Mouse (Mus musculus) embryo, embryonic 10 days (tissue): ENCODE data around the gene Hccs.
"Not testable (repeated sequence)": the region's sequence is repeated elsewhere in the genome, so short reads cannot be mapped to it uniquely, and the experiment has no call there.

ENCODE experiments used
- DNase-seq: peaks from one replicate; pipeline ENCODE4 v3.0.0-alpha.2; 2015; ENCODE audit warnings: low spot score

Hccs gene

GRCm38 (mm10) chrX:169319945-169320667 lies at the start of gene Hccs:
TSS of gene Hccs (minus strand) at chrX:169320372.
- peak; percentile 92 for DNase-seq

DNA sequence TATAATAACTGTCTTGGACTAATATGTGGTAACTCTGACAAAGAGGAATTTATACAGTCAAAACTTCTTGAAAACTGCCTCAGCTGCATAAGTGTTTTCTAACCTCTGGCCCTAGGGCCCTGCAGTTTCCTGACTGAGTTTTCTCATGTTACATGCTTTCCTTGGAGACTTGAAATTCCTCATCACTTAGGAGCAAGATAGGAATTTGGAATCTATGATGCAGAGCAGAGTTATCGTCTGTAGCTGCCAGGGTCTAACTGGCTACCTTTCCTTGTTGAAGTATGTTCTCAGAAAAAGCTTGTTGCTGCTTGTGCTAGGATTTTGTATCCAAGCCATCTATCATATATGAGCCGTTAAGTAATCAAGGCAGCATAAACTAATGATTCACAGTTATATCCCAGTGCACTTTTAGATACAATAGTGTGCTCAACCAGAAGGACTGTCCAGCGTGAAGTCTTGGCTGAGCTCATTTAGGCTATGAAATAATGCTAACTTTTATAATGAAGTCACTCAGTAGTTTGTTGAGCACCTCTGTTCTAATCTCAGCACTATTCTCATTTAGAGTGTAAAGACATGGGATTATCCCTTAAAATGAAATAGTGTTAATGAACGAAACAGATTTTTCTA lies 37.1 kb upstream of the Hccs start:
- peak; percentile 4 for DNase-seq

GRCm38 (mm10) chrX:169338213-169338612 lies 18.0 kb upstream of the Hccs start:
- DNase-seq = no peak

- no peak for DNase-seq
Observed at GRCm38 (mm10) chrX:169337559-169337958, 17.4 kb upstream of the Hccs start.

GRCm38 (mm10) chrX:169332264-169332663 lies 12.1 kb upstream of the Hccs start:
- peak; percentile 50 for DNase-seq

- no peak for DNase-seq
Observed at GRCm38 (mm10) chrX:169325929-169326595, 5.9 kb upstream of the Hccs start.

- DNase-seq = not testable (repeated sequence)
Observed at GRCm38 (mm10) chrX:169320668-169321005, 465 bp upstream of the Hccs start.

DNA sequence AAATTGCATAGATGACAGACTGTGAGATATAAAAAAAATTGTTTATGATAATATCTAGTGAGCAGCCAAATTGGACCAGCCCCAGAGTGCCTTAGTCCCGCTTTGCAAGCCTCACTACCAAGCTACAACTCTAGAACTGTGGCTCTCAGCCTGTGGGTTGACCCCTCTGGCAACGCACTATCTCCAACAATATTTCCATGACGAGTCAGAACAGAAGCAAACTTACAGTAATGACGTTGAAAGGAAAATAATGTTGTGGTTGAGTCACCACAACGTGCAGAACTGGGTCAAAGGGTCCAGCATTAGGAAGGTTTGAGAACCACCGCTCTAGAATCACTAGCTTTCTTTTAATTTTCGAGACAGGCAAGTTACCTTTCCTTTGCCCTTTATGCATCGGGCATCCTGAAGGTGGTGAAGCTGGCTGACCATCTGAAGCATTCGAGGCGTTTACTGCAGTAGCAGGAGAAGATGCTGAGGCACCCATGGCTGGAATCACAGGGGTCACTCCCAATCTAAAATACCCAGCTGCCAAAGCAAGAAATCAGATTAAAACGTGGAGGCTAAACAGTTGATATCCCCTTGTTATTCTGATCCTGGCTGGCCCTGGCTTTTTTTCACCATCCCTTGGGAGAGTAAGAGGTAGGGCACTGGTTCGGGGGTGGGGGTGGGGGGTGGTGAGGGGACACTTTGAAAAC lies 959 bp downstream of the Hccs start:
- no peak for DNase-seq

GRCm38 (mm10) chrX:169308559-169308958 lies 11.6 kb downstream of the Hccs start:
- no peak for DNase-seq

GRCm38 (mm10) chrX:169303945-169304344 lies 16.2 kb downstream of the Hccs start:
- peak; percentile 43 for DNase-seq

DNA sequence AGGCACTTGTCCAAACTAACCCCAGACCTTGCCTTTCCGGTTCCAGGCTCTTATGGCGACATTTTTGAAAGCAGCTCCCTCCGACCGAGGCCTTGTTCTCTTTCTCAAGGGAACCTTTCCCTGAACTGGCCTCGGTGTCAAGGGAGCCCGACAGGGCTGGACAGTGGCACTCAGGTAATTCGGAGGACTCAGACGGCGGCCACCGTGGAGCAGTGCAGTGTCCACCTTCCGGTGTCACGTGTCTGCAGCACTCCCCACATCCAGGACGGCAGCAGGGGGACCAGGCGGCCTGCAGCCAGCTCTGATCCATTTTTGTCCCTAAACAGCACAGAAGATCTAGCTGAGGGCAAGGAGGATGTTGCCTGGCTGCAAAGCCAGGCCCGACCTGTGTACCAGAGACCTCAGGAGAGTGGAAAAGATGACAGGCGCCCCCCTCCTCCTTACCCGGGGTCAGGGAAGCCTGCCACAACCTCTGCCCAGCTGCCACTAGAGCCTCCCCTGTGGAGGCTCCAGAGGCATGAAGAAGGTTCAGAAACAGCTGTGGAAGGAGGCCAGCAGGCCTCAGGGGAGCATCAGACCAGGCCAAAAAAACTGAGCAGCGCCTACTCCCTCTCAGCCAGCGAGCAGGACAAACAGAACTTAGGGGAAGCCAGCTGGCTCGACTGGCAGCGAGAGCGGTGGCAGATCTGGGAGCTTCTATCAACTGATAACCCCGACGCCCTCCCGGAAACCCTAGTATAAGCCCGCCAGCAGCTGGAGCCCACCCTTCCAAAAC lies 17.7 kb downstream of the Hccs start:
- no peak for DNase-seq

GRCm38 (mm10) chrX:169299579-169299978 lies 20.6 kb downstream of the Hccs start:
- DNase-seq = peak; percentile 27

DNA sequence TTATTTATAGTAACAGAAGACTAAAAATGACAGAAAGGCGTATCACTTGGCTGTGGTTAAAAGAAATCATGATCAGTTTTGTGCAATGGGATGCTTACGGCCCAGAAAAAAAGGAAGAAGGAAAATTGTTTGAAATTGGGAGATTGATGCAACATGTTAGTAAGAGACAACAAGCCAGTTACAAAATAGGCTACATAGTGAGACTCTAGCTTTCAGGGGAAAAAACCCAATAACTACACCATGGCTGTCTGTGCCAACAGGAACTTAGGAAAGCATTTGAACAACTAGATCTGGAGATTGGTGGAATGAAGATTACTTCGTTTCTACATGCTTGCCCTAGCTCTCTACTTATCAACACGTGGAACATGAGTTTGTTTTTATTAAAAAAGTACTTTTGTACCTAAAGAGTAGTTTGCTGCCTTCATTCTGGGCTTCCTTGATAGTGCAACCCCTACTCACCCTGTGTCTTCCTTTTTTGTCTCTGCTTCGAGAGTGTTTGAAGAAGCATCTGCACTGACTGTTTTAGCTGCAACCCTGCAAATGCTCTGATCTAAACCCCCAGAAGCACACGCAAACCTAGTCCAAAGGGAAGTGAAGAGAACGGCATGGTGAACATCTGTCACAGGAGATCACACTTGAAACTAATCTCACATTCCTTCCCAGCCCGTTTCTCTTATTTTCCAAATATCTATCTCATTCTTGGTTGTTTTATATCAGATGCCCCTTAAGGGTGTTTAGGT lies 56.6 kb downstream of the Hccs start:
- DNase-seq = no peak

GRCm38 (mm10) chrX:169262212-169262611 lies 58.0 kb downstream of the Hccs start:
- no peak for DNase-seq

DNA sequence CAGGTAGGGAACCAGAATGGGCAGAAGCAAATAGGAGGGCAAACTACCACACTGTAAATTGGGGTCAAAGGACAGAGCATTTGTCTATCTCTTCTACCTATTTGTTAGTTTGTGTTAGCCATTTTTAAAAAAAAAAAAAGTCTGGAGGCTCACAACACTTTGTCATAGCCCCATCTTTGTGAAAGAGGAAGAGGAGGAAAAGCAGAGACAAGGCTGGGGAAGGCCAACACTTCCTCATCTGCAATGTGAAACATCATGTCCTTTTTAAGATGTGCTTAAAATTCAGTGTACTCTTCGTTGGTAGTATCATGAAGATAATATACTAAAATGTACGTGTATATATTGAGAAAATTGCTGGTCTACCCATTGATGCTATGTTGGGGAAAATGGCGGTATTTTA lies 59.1 kb downstream of the Hccs start:
- no peak for DNase-seq

- DNase-seq = no peak
Observed at GRCm38 (mm10) chrX:169256741-169257140, 63.4 kb downstream of the Hccs start.

- DNase-seq = no peak
Observed at GRCm38 (mm10) chrX:169255915-169256314, 64.3 kb downstream of the Hccs start.

- DNase-seq = no peak
Observed at GRCm38 (mm10) chrX:169222357-169223062, 97.7 kb downstream of the Hccs start.

GRCm38 (mm10) chrX:169220064-169220463 lies 100.1 kb downstream of the Hccs start:
- no peak for DNase-seq

GRCm38 (mm10) chrX:169210019-169210418 lies 110.2 kb downstream of the Hccs start:
- DNase-seq = no peak
